Mouse (Mus musculus) forebrain, postnatal 0 days (tissue): ENCODE results near the gene Esyt1. TPM values are rescaled to one million over a fixed set of nuclear protein-coding genes. Genes with fewer than 3 reads are reported as not detected.

ENCODE experiments used
- ATAC-seq: fragments of 200-750 bp; cut with Nextera tagmentation; 2 replicates; pipeline ENCODE4 v1.8.0; 2017; ENCODE audit warnings: mild to moderate bottlenecking, moderate library complexity
- DNase-seq: peaks from one replicate; pipeline ENCODE4 v3.0.0-alpha.2; 2015
- H3K27ac ChIP-seq: fragments of 300-500 bp; sonication (generic); 2 replicates; pipeline ENCODE4 v1.5.1; 2014; ENCODE audit warnings: low read depth, mild to moderate bottlenecking, antibody characterized with exemption, low read length, moderate library complexity, mixed read lengths
- H3K27me3 ChIP-seq: fragments of 300-500 bp; sonication (generic); 2 replicates; pipeline ENCODE4 v1.6.1; 2014; ENCODE audit warnings: mild to moderate bottlenecking, low read length, mixed read lengths; ENCODE audit not compliant: insufficient read depth
- H3K36me3 ChIP-seq: fragments of 300-500 bp; sonication (generic); 2 replicates; pipeline ENCODE4 v1.6.1; 2014; ENCODE audit warnings: mild to moderate bottlenecking, moderate library complexity; ENCODE audit not compliant: insufficient read depth
- H3K4me1 ChIP-seq: fragments of 300-500 bp; sonication (generic); 2 replicates; pipeline ENCODE4 v1.6.1; 2014; ENCODE audit warnings: antibody characterized with exemption; ENCODE audit not compliant: insufficient read depth
- H3K4me2 ChIP-seq: fragments of 300-500 bp; sonication (generic); 2 replicates; pipeline ENCODE4 v1.6.1; 2014; ENCODE audit warnings: low read depth, mild to moderate bottlenecking, moderate library complexity
- H3K4me3 ChIP-seq: fragments of 300-500 bp; sonication (generic); 2 replicates; pipeline ENCODE4 v1.5.1; 2014; ENCODE audit warnings: low read depth, low read length, mixed read lengths
- H3K9ac ChIP-seq: fragments of 300-500 bp; sonication (generic); 2 replicates; pipeline ENCODE4 v1.6.1; 2014; ENCODE audit warnings: mild to moderate bottlenecking
- H3K9me3 ChIP-seq: fragments of 300-500 bp; sonication (generic); 2 replicates; pipeline ENCODE4 v1.6.1; 2016; ENCODE audit warnings: low read length
- CTCF ChIP-seq: sonication (generic); IDR thresholded peaks from 2 replicates; pipeline ENCODE4 v1.5.1; 2016; ENCODE audit warnings: antibody characterized with exemption, control low read depth, low read depth
- WGBS: fragments of 180-500 bp; shearing (Covaris S2); extraction: QIAGEN DNeasy Blood & Tissue Kit; methylation state at CpG from one replicate; pipeline ENCODE4 v1.1.7; 2014; 5-methylcytosine and 5-hydroxymethylcytosine counted together
- polyA plus RNA-seq: library from polyadenylated mRNA; unstranded; fragments of >200 nt; fragmentation: Nextera tagmentation; extraction: Ambion mirVana; gene quantifications from 2 replicates; pipeline ENCODE4 v1.2.1, GENCODE M21; 2015
- total RNA-seq: library from RNA; depleted of rRNA; stranded (reverse); fragments of >200 nt; gene quantifications from 2 replicates; pipeline ENCODE4 v1.2.3, GENCODE M21; 2014

Esyt1 gene
- total and polyA plus RNA-seq, 2 experiments from 2014 or later, result 5.3 to 14.8 TPM

- no peak for ATAC-seq
- WGBS, result 84% methylated on average over 3 of the region's 3 CpGs
Observed at GRCm38 (mm10) chr10:128545570-128545898, 19.9 kb upstream of the Esyt1 start.

GRCm38 (mm10) chr10:128544674-128545569 is 19.3 kb upstream of the Esyt1 start:
- Histone ChIP-seq H3K9me3 (no peaks in the 10 kb centered on the region), H3K36me3 (peaks cover 31% of the 10 kb centered on the region), H3K4me3 (no peak overlapping the region), H3K4me2 (no peak overlapping the region), H3K27me3 (no peaks in the 10 kb centered on the region), H3K9ac (no peak overlapping the region), H3K4me1 (peaks cover 7% of the 10 kb centered on the region; the same call in 1 of the 2 replicates), H3K27ac (no peak overlapping the region)
- WGBS, result 96% methylated on average over 37 of the region's 37 CpGs
- DNase-seq (no peak), ATAC-seq (no peak)
- no peak for TF ChIP-seq CTCF

More at GRCm38 (mm10) chr10:128545570-128545898, 19.9 kb upstream of the Esyt1 start:
- Histone ChIP-seq H3K27ac (no peak overlapping the region), H3K4me3 (no peak overlapping the region), H3K4me1 (peaks cover 7% of the 10 kb centered on the region; the same call in 1 of the 2 replicates), H3K36me3 (peaks cover 31% of the 10 kb centered on the region), H3K9ac (no peak overlapping the region), H3K27me3 (no peaks in the 10 kb centered on the region), H3K9me3 (no peaks in the 10 kb centered on the region), H3K4me2 (no peak overlapping the region)
- DNase-seq, result no peak
- TF ChIP-seq CTCF, result no peak

GRCm38 (mm10) chr10:128544151-128544657 is 18.5 kb upstream of the Esyt1 start:
- WGBS, result 97% methylated on average over 15 of the region's 15 CpGs
- ATAC-seq, result no peak
- Histone ChIP-seq H3K27me3 (no peaks in the 10 kb centered on the region), H3K9me3 (no peaks in the 10 kb centered on the region), H3K4me2 (no peak overlapping the region), H3K4me3 (no peak overlapping the region), H3K4me1 (peaks cover 7% of the 10 kb centered on the region; the same call in 1 of the 2 replicates), H3K27ac (no peak overlapping the region), H3K36me3 (peaks cover 31% of the 10 kb centered on the region), H3K9ac (no peak overlapping the region)
- DNase-seq, result no peak
- no peak for TF ChIP-seq CTCF

- H3K36me3 ChIP-seq, result peaks cover 31% of the 10 kb centered on the region
- no peak overlapping the region for H3K4me3 ChIP-seq
- no peak overlapping the region for H3K4me2 ChIP-seq
- no peak for ATAC-seq
- H3K4me1 ChIP-seq, result peaks cover 7% of the 10 kb centered on the region; the same call in 1 of the 2 replicates
- H3K27ac ChIP-seq, result no peak overlapping the region
- no peaks in the 10 kb centered on the region for H3K27me3 ChIP-seq
- no peak for TF ChIP-seq CTCF
- WGBS, result 66% methylated on average over 2 of the region's 2 CpGs
- no peak overlapping the region for H3K9ac ChIP-seq
- H3K9me3 ChIP-seq, result no peaks in the 10 kb centered on the region
- no peak for DNase-seq
Observed at GRCm38 (mm10) chr10:128543100-128543499, 17.4 kb upstream of the Esyt1 start.

- no peaks in the 10 kb centered on the region for H3K4me1 ChIP-seq
- WGBS, result 89% methylated on average over 1 of the region's 1 CpGs
- no peaks in the 10 kb centered on the region for H3K9me3 ChIP-seq
- ATAC-seq (no peak), DNase-seq (no peak)
- no peak overlapping the region for H3K4me2 ChIP-seq
- no peak for TF ChIP-seq CTCF
- H3K27ac ChIP-seq, result no peak overlapping the region
- no peaks in the 10 kb centered on the region for H3K27me3 ChIP-seq
- no peak overlapping the region for H3K9ac ChIP-seq
- no peak overlapping the region for H3K4me3 ChIP-seq
- peaks cover 7% of the 10 kb centered on the region for H3K36me3 ChIP-seq
Observed at GRCm38 (mm10) chr10:128538340-128538870, 12.7 kb upstream of the Esyt1 start.

- peak; percentile 92 for TF ChIP-seq CTCF
- H3K9me3 ChIP-seq, result no peaks in the 10 kb centered on the region
- H3K27me3 ChIP-seq, result no peaks in the 10 kb centered on the region
- peak overlapping the region; percentile 22 for H3K4me2 ChIP-seq
- H3K36me3 ChIP-seq, result no peaks in the 10 kb centered on the region
- H3K4me1 ChIP-seq, result no peaks in the 10 kb centered on the region
- WGBS, result 14% methylated on average over 18 of the region's 18 CpGs
- no peak overlapping the region for H3K9ac ChIP-seq
- no peak overlapping the region for H3K27ac ChIP-seq
- ATAC-seq (peak; percentile 96), DNase-seq (peak; percentile 92)
- 0 out of 2 replicates have a peak overlapping the region, but pooled peaks have one; percentile 1 for H3K4me3 ChIP-seq
Observed at GRCm38 (mm10) chr10:128536266-128536940, 10.7 kb upstream of the Esyt1 start.
